Mouse (Mus musculus) MEL (cell line): ENCODE data around the gene Fcamr. TPM values are rescaled to one million over a fixed set of nuclear protein-coding genes. Genes with fewer than 3 reads are reported as not detected.

ENCODE experiments used
- DNase-seq: peaks from one replicate; pipeline ENCODE4 v3.0.0; 2011; ENCODE audit warnings: low read depth, low spot score
- H3K27ac ChIP-seq: 2 replicates; pipeline ENCODE4 v1.5.1; 2012; ENCODE audit warnings: low read depth, mild to moderate bottlenecking, control low read depth, low read length, moderate library complexity; ENCODE audit not compliant: control insufficient read depth
- H3K27me3 ChIP-seq, 2 experiments: fragments of 150-350 bp in 1 of 2; sonication (generic) in 1 of 2; 2 replicates each; pipeline ENCODE4 v1.6.1; 2012; ENCODE audit warnings: low read length in 2 of 2, mild to moderate bottlenecking in 2 of 2, improper control_type of control experiment in 1 of 2, moderate library complexity in 1 of 2; ENCODE audit not compliant: insufficient read depth in 2 of 2, control insufficient read depth in 1 of 2
- H3K36me3 ChIP-seq, 2 experiments: 2 replicates each; pipeline ENCODE4 v1.6.1; 2012 to 2014; ENCODE audit warnings: low read length in 2 of 2, improper control_type of control experiment in 1 of 2, inconsistent platforms in 1 of 2, mild to moderate bottlenecking in 1 of 2; ENCODE audit not compliant: insufficient read depth in 2 of 2, control insufficient read depth in 1 of 2
- H3K4me1 ChIP-seq, 2 experiments: fragments of 150-350 bp in 1 of 2; sonication (generic) in 1 of 2; 2 replicates each; pipeline ENCODE4 v1.6.1; 2012; ENCODE audit warnings: low read length in 2 of 2, improper control_type of control experiment in 1 of 2, mild to moderate bottlenecking in 1 of 2; ENCODE audit not compliant: insufficient read depth in 2 of 2, control insufficient read depth in 1 of 2
- H3K4me3 ChIP-seq, 2 experiments: fragments of 150-350 bp in 1 of 2; sonication (generic) in 1 of 2; 2 replicates each; pipeline ENCODE4 v1.5.1; 2012; ENCODE audit warnings: low read depth in 2 of 2, low read length in 2 of 2, mild to moderate bottlenecking in 2 of 2, moderate library complexity in 2 of 2, control low read depth in 1 of 2, improper control_type of control experiment in 1 of 2; ENCODE audit not compliant: control insufficient read depth in 1 of 2, insufficient read depth in 1 of 2
- H3K79me2 ChIP-seq: 2 replicates; pipeline ENCODE4 v1.6.1; 2012; ENCODE audit warnings: mild to moderate bottlenecking, low read length, moderate library complexity; ENCODE audit not compliant: control insufficient read depth, poor library complexity, insufficient read depth
- H3K9ac ChIP-seq: 2 replicates; pipeline ENCODE4 v1.6.1; 2012; ENCODE audit warnings: low read depth, mild to moderate bottlenecking, control low read depth, low read length, moderate library complexity; ENCODE audit not compliant: control insufficient read depth, poor library complexity, severe bottlenecking
- H3K9me3 ChIP-seq: fragments of 150-350 bp; sonication (generic); replicated peaks from 2 replicates; pipeline ENCODE4 v1.6.1; 2012; ENCODE audit warnings: mild to moderate bottlenecking, low read length, improper control_type of control experiment, moderate library complexity; ENCODE audit not compliant: insufficient read depth
- CHD1 ChIP-seq: IDR thresholded peaks from 2 replicates; pipeline ENCODE4 v1.6.1; 2012; ENCODE audit warnings: low read depth, mild to moderate bottlenecking, inconsistent platforms, low read length, improper control_type of control experiment
- CHD2 ChIP-seq: IDR thresholded peaks from 2 replicates; pipeline ENCODE4 v1.6.1; 2011; ENCODE audit warnings: low read length, improper control_type of control experiment
- E2F4 ChIP-seq: IDR thresholded peaks from 2 replicates; pipeline ENCODE4 v1.6.1; 2011; ENCODE audit warnings: low read depth, low read length, improper control_type of control experiment, borderline replicate concordance
- ETS1 ChIP-seq: IDR thresholded peaks from 2 replicates; pipeline ENCODE4 v1.6.1; 2012; ENCODE audit warnings: low read depth, mild to moderate bottlenecking, inconsistent platforms, low read length, improper control_type of control experiment, moderate library complexity
- GATA1 ChIP-seq: IDR thresholded peaks from 2 replicates; pipeline ENCODE4 v1.6.1; 2011; ENCODE audit warnings: low read depth, low read length, improper control_type of control experiment
- HCFC1 ChIP-seq: IDR thresholded peaks from 2 replicates; pipeline ENCODE4 v1.6.1; 2012; ENCODE audit warnings: low read depth, mild to moderate bottlenecking, inconsistent platforms, low read length, improper control_type of control experiment, moderate library complexity
- JUND ChIP-seq: IDR thresholded peaks from 2 replicates; pipeline ENCODE4 v1.6.1; 2011; ENCODE audit warnings: low read depth, mild to moderate bottlenecking, improper control_type of control experiment, low read length
- KAT2A ChIP-seq: conservative IDR thresholded peaks from 2 replicates; pipeline ENCODE4 v1.6.1; 2012; ENCODE audit warnings: low read depth, low read length, improper control_type of control experiment, inconsistent platforms
- MAZ ChIP-seq: IDR thresholded peaks from 2 replicates; pipeline ENCODE4 v1.6.1; 2012; ENCODE audit warnings: low read depth, mild to moderate bottlenecking, inconsistent platforms, low read length, improper control_type of control experiment
- MEF2A ChIP-seq: IDR thresholded peaks from 2 replicates; pipeline ENCODE4 v1.6.1; 2014; ENCODE audit warnings: low read depth, mild to moderate bottlenecking, inconsistent platforms, low read length, improper control_type of control experiment; ENCODE audit not compliant: poor library complexity, insufficient replicate concordance, severe bottlenecking; ENCODE audit errors: extremely low read depth
- NELFE ChIP-seq: IDR thresholded peaks from 2 replicates; pipeline ENCODE4 v1.6.1; 2011; ENCODE audit warnings: low read depth, low read length, improper control_type of control experiment
- NRF1 ChIP-seq: IDR thresholded peaks from 2 replicates; pipeline ENCODE4 v1.6.1; 2014; ENCODE audit warnings: low read depth, mild to moderate bottlenecking, inconsistent platforms, low read length, improper control_type of control experiment, moderate library complexity; ENCODE audit not compliant: poor library complexity, insufficient read depth, severe bottlenecking
- RAD21 ChIP-seq: IDR thresholded peaks from 2 replicates; pipeline ENCODE4 v1.6.1; 2011; ENCODE audit warnings: mild to moderate bottlenecking, low read depth, low read length, improper control_type of control experiment
- RCOR1 ChIP-seq: IDR thresholded peaks from 2 replicates; pipeline ENCODE4 v1.6.1; 2012; ENCODE audit warnings: low read depth, mild to moderate bottlenecking, inconsistent platforms, low read length, improper control_type of control experiment
- SIN3A ChIP-seq: IDR thresholded peaks from 2 replicates; pipeline ENCODE4 v1.6.1; 2012; ENCODE audit warnings: low read length, improper control_type of control experiment, inconsistent platforms
- SMC3 ChIP-seq: IDR thresholded peaks from 2 replicates; pipeline ENCODE4 v1.6.1; 2011; ENCODE audit warnings: low read depth, low read length, improper control_type of control experiment
- TAL1 ChIP-seq: IDR thresholded peaks from 2 replicates; pipeline ENCODE4 v1.6.1; 2012; ENCODE audit warnings: mild to moderate bottlenecking, inconsistent platforms, low read length, moderate library complexity, mixed read lengths
- TCF12 ChIP-seq: IDR thresholded peaks from 2 replicates; pipeline ENCODE4 v1.6.1; 2014; ENCODE audit warnings: low read depth, mild to moderate bottlenecking, inconsistent platforms, low read length, improper control_type of control experiment, moderate library complexity
- UBTF ChIP-seq: IDR thresholded peaks from 2 replicates; pipeline ENCODE4 v1.6.1; 2012; ENCODE audit warnings: low read depth, mild to moderate bottlenecking, inconsistent platforms, low read length, improper control_type of control experiment, moderate library complexity, borderline replicate concordance; ENCODE audit not compliant: insufficient read depth
- USF1 ChIP-seq: IDR thresholded peaks from 2 replicates; pipeline ENCODE4 v1.6.1; 2014; ENCODE audit warnings: low read depth, mild to moderate bottlenecking, inconsistent platforms, low read length, improper control_type of control experiment, moderate library complexity
- ZC3H11A ChIP-seq: IDR thresholded peaks from 2 replicates; pipeline ENCODE4 v1.6.1; 2012; ENCODE audit warnings: low read depth, mild to moderate bottlenecking, inconsistent platforms, low read length, improper control_type of control experiment
- ZKSCAN1 ChIP-seq: IDR thresholded peaks from 2 replicates; pipeline ENCODE4 v1.6.1; 2012; ENCODE audit warnings: low read depth, mild to moderate bottlenecking, inconsistent platforms, low read length, improper control_type of control experiment, moderate library complexity
- ZNF384 ChIP-seq: IDR thresholded peaks from 2 replicates; pipeline ENCODE4 v1.6.1; 2012; ENCODE audit warnings: low read depth, mild to moderate bottlenecking, inconsistent platforms, low read length, improper control_type of control experiment
- polyA plus RNA-seq, 2 experiments: library from polyadenylated mRNA; stranded (reverse) in 1 of 2; unstranded in 1 of 2; fragments of >175 nt in 1 of 2; fragments of >200 nt in 1 of 2; gene quantifications; 2 replicates each; pipeline versions ENCODE4 v1.2.1 to v1.2.4; 2012; ENCODE audit warnings: low replicate concordance in 2 of 2, low read depth in 1 of 2; ENCODE audit not compliant: insufficient read length in 2 of 2, insufficient read depth in 1 of 2, missing spikeins in 1 of 2
- total RNA-seq: library from RNA; depleted of rRNA; stranded (reverse); fragments of 300-350 nt; gene quantifications from 2 replicates; pipeline ENCODE4 v1.2.3, GENCODE M21; 2012

The Fcamr gene
- total and polyA plus RNA-seq, 3 experiments: not detected

DNA sequence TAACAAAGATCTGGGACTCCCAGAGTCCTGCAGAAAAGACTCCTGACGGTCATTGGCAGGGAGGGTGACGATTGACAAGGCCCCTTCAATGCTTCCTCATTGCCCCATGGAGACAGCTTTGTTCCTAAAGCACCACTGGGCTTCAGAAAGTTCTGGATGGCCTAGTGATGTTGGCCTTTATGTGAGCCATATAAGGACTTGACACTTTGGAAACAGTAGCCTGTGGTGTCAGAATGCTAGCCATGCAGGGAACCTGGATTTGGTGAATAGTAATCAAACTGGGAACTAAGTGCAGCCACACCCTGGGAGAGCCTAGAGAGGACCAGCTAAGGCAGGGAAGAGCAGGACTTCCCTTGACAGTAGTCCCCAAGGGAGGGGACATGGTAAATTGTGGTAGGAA, 809 bp downstream of the Fcamr start:
- no peak for DNase-seq
- no peak for TF ChIP-seq KAT2A
- TF ChIP-seq NELFE: no peak
- no peak for TF ChIP-seq CHD2
- no peak for TF ChIP-seq USF1
- TF ChIP-seq CHD1: no peak
- TF ChIP-seq ZKSCAN1: no peak
- no peak for TF ChIP-seq TCF12
- TF ChIP-seq GATA1: no peak
- no peak for TF ChIP-seq SMC3
- H3K36me3 ChIP-seq: no peaks in the 10 kb centered on the region
- H3K27me3 ChIP-seq: peaks cover 2 to 12% of the 10 kb centered on the region in 2 experiments; a peak in 3 of 4 replicates
- no peaks in the 10 kb centered on the region for H3K4me1 ChIP-seq
- H3K9me3 ChIP-seq: no peaks in the 10 kb centered on the region
- H3K4me3 ChIP-seq: no peak overlapping the region
- no peaks in the 10 kb centered on the region for H3K79me2 ChIP-seq
- no peak overlapping the region for H3K9ac ChIP-seq
- no peak overlapping the region for H3K27ac ChIP-seq

DNA sequence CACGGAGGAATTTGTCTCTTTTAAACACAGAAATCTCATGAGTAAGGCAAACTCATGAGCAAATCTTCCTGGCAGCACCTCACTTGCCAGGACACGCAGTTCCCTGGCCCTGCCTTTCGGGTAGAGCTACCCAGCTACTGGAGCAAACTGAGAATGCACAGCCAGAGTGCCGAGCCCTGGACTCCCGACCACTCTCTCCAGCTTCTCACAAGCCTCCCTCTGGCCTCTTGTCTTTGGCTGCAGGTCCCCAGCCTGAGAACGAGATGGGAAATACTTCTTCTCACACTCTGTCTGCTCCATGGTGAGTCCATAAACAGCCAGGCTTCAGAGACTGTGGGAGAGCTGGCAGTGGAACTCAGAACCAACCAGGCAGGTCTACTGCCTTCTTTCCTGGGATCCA, 2.3 kb downstream of the Fcamr start:
- H3K36me3 ChIP-seq: no peaks in the 10 kb centered on the region
- DNase-seq: no peak
- H3K4me3 ChIP-seq: no peak overlapping the region
- H3K9me3 ChIP-seq: no peaks in the 10 kb centered on the region
- no peaks in the 10 kb centered on the region for H3K4me1 ChIP-seq
- H3K9ac ChIP-seq: no peak overlapping the region
- H3K27ac ChIP-seq: no peak overlapping the region
- no peaks in the 10 kb centered on the region for H3K79me2 ChIP-seq
- peaks cover 8 to 12% of the 10 kb centered on the region in 2 experiments for H3K27me3 ChIP-seq
- TF ChIP-seq KAT2A (no peak), UBTF (no peak), MAZ (no peak), MEF2A (no peak), RCOR1 (no peak), ZKSCAN1 (no peak), ETS1 (no peak), NRF1 (no peak), GATA1 (no peak), HCFC1 (no peak), SIN3A (no peak), ZC3H11A (no peak), JUND (no peak), RAD21 (no peak), ZNF384 (no peak), E2F4 (no peak), TAL1 (no peak)
